Mouse (Mus musculus): ENCODE data around the gene Ryr2.
A peak's percentile ranks its signal among the peaks of the same experiment; 100 is the strongest.
"Not testable (repeated sequence)": the region's sequence is repeated elsewhere in the genome, so short reads cannot be mapped to it uniquely, and the experiment has no call there.

Gene Ryr2

DNA sequence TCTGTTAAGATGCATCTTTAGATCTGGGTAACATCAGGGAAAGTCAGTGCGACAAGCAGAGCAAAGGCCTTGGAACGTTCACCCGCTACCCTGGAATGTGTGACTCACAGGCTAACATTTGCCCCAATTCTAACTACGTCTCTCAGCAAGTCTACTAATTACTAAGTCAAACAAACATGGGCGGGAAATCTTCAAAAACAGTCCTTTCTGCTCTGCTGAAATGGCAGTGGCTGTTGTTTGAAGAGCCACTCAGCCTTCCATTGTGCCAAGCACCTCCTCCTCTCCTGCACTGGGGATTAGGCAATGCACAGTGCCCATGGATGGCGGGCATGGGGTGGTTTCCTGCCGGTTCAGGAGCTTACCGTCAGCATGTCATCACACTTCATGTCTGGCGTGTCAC, 540.3 kb downstream of the Ryr2 start:
- no peak for DNase-seq (ENCODE audit: low read depth in 1 of 2, low spot score in 2 of 2)

DNA sequence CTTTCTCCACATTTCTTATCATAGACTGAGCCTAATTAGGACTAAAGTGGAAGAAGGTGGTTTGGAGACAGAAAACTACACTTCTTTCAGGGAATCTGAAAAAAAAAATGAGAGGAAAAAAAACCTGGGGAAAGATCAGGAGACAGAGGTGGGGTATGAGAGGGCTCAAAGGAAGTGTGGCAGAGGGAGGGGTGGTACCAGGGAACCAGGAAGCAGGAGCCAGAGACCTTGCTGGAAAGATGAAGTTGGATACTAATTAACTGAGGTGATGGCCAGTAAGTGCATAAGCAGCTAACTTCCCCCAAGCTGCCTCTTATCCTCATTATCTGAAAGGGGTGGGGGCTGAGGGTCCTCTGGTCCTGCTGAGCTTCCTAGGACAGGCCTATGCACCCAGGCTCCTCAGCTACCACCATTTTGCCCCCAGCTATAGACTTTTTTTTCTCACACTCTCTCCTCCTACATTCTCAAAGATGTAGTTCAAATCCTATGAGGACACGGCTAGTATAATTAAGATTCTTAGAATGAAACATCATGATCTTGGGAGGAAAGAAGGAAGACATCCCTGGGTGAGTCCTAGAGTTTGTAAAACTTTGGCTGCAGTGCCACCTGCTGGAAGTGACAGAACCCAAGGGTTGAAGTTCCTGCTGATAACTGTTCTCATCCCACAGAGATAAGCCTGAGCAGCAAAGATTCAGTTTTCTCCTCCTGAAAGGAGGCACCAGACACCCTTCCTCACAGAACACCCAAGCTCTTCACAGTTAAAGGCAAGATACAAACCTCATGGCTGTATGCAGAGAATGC, 543.3 kb downstream of the Ryr2 start:
- DNase-seq (ENCODE audit: low read depth in 1 of 2, low spot score in 2 of 2), result peak in 1 of 2 experiments; percentile 1

DNA sequence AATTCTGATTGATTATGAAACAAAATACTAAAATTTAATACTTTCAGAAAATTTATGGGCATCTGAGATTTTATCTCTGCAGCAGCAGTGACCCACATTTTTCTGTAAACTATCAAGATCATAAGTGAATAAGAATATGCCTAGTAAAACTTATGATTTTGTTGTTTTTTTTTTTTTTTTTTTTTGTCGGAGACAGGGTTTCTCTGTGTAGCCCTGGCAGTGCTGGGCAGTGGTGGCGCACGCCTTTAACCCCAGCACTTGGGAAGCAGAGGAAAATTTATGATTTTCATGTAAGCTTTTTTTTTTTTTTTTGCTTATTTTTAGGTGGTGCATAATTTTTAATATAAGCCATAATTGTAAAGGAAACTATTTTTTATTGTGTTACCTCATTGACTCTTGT, 557.1 kb downstream of the Ryr2 start:
- DNase-seq (ENCODE audit: low read depth in 1 of 2, low spot score in 2 of 2), result no peak

DNA sequence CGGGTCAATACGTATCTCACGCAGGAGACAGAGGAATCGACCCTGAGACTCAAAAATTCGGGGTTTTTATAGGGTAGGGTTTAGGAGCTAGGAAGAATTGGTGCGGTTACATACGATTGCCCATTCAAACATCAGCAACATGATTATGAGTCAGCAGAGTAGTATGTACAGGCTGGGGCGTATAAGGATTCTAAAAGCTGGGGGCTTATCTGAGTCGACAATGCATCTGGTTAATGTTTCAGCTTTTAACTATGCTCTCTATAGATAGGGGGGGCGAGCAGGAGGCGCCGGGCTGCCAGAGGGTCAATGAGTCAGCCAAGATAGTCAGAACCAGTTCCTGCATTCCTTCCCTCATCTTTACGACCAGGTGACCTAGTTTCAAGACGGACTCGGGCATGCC, 557.6 kb downstream of the Ryr2 start:
- DNase-seq (ENCODE audit: low read depth in 1 of 2, low spot score in 2 of 2), result not testable (repeated sequence)

DNA sequence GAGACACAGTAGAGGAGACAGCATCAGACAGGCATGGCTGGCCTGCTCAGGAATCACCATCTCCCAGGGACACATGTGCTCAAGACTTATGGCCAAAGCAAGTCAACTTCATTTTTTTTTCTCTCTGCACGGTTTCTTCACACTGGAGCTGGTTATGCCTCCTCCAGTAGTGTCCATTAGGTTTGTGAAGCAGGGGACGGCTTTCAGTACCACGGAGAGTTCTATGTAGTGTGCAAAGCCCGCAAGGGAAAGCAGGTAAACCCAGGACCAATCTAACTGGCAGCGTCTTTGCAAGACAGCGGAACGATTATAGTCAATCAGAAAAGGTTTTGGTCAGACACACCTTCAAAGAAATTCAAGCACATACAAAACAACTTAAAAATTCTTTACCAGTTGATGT, 560.9 kb downstream of the Ryr2 start:
- no peak for DNase-seq (ENCODE audit: low read depth in 1 of 2, low spot score in 2 of 2)

DNA sequence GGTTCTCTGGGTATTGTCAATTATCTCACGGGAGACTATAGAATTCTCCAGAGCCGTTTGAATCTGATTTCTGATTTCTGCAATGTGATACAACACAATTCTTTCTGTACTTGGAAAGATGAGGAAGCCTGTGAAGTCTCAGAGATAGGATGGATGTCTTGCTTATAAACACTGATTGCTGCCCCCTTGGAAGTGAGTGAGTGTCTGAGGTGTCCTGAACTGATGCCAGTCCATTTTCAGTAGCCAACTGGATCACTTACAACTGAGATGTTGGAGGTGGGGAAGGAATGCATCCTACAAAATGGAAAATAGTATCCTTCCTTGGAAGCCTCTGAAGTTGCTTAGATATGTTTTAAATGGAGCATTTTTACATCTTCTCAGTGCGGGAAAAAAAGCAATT, 564.2 kb downstream of the Ryr2 start:
- DNase-seq (ENCODE audit: low read depth in 1 of 2, low spot score in 2 of 2), result no peak

DNA sequence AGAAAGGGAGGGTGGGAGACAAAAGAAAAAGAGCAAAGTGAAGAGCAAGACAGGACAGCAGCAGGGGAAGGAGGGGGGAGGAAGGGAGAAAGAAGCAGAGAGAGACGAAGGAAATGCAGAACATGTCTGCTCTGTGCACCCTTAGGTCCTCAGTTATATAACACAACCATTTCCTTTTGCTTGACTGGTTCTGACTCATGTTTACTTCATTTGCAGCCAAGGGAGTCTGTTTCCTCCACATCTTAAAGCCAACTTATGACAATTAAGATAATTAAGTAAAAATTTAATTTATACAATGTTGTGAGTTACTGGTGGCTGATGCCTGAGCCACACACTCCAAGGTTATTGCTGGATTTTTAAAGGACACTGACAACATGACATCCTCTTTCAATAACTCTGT, 569.9 kb downstream of the Ryr2 start:
- no peak for DNase-seq (ENCODE audit: low read depth in 1 of 2, low spot score in 2 of 2)

DNA sequence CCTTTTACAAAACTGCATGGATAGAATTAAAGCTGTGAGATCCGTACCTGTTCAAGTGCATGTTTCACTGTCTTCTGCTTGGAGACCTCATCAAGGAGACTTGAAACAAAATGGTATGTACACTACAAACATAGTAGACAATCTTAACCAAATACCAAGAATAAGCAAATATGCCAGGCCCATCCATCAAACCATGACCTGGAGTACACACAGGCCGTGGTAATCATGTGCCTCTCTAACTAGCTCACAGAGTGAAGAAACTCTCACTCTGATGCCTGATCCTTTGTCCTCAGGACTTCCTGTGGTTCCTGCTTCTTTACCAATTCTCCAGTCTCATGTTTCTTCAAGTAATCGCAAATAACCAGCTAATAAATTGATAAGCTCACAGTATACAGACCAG, 570.9 kb downstream of the Ryr2 start:
- DNase-seq (ENCODE audit: low read depth in 1 of 2, low spot score in 2 of 2), result no peak

DNA sequence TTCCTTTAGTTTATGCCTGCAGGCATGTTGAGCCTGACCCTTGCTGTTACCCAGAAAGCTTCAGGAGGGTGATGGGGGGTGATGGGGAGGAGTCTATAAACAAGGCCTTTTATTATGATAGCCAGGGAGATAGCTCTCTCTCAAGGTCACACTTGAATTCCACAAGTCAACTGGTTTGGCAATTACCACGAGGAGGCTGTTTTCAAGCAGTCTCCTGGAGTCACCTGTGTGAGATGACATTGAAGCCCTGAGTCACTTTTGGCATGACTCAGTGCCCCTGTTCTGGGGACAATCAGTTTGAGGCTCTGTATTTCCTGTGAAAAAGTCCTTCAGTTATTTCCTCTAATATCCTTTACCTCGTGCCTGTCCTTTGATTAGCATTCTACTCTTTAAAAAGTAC, 573.5 kb downstream of the Ryr2 start:
- DNase-seq (ENCODE audit: low read depth in 1 of 2, low spot score in 2 of 2), result no peak

DNA sequence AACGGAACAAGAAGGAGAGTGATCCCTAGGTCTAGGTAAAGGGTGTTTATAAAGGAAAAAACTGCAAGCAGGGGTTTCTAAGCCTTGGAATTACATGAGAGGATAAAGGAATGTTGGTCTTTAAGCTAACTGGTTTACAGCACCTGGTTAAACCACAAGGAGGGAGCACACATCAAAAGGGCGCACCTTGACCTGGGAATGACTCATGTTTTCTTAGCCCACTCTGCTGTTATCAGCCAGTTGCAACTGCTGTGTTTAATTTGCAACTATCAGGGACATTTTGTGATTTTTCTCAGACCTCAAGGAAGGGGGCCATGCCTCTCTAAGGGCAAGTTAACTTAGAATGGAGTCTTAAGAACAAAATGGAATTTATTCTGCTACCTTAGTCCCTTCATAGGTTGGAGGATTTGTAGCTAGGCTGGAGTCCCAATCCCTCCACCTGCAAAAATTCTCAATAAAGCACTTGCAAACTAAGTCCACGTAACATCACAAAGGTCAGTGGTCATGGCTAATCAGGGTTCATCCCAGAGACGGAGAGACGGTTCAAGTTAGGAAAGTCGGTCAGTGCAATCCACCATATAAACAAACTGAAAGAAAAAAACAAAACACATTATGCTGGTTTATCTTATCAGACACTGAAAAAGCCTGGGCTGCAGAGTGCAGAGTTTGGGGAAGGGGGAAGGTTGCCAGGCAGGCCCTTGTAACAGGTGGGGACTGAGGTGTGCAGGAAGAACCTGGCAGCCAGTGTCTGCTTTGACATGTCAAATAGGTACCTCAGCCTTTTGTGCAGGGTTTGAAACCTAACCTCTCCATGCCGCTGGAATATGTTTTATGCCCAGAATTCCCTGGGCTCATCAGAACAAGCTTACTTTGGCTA, 574.5 kb downstream of the Ryr2 start:
- DNase-seq (ENCODE audit: low read depth in 1 of 2, low spot score in 2 of 2), result no peak

DNA sequence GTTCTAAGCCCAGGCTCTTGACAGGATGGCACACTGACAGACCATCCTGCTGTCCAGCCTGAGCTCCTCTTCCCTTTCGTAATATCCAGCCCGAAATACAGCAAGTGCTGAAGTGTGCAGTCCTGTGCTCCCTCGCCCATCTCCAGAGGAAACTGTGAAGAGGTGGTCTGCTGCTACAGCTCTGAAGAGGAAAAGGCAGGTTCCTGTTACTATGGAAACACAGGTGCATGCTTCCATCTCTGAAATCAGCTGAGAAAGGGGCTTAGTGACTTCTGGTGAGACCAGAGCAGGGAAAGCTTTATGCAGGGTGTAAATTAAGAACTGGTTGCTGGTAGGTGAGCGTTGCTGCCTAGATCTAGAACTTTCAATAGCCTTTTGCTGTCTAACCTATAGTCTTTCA, 583.1 kb downstream of the Ryr2 start:
- no peak for DNase-seq (ENCODE audit: low read depth in 1 of 2, low spot score in 2 of 2)

DNA sequence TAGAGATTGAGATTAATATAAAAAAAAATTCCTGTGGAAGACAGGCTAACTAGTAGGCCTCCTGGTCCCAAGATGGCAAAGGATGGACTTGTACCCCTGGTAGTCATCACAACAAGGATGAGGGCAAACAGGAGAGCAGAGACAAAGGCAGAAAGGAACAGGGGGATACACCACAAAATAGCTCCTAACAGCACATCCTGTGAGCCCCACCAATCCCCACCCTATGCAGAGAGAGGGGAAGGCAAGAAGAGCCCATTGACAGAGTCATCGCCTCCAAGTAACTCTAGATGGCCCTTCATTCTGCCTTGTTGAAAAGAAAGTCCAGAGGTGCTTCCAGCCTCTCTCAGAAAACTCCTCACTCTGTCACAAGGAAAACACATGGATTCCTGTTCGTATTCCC, 586.0 kb downstream of the Ryr2 start:
- no peak for DNase-seq (ENCODE audit: low read depth in 1 of 2, low spot score in 2 of 2)

DNA sequence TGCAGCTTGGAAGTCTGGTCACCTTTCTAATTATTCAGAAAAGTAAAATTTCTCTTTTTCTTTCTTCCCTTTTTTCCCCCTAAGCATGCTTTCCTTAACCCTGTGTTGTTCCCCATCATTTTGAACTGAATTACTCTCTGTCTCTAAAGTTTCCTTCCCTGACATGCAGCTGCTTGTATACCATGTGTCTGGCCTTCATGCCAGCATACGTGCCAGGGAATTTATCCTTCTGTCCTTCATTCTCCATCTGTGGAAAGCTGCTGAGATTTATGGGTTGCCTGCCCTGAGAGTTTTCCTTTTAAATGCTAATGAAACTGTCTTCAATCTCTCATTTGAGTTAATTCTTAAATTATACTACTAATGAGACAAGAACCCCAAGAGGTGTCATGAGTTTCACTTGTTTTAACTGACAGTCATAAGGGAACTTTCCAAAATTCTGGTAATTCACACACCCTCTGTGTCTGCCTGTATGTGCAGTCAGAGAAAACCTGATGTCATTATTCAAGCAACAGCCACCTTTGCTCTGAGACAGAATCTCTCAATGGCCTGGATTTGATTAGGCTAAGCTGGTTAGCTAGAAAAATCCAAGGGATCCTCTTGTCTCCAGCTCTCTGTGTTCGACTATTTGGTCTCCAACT, 595.1 kb downstream of the Ryr2 start:
- no peak for DNase-seq (ENCODE audit: low read depth in 1 of 2, low spot score in 2 of 2)
